Mouse (Mus musculus): Measurements from ENCODE around the gene Tenm4. TPM values are rescaled to one million over a fixed set of nuclear protein-coding genes. Genes with fewer than 3 reads are reported as not detected.

Gene Tenm4
- polyA plus RNA-seq, 1 experiment from 2014 or later: 38.0 TPM

DNA sequence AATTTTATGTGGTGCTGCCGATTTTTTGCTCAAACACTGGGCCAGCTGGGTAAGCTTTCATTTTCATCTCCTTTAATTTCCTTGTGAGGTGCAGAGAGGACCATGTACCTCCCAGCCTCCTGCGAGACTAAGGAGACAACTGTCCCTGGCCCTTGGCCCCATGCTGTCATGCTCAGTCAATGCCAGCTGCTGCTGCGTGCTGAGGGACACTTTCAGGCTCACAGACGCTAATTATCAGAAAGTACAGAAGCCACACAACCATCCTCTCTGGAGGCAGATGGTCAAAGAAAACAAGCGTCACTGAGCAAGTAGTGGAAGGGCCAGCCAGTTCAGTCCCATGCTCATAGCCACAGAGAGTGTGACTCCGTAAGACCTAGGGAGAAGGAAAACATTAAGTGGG, 287.9 kb downstream of the Tenm4 start:
- DNase-seq (no peak), ATAC-seq (ENCODE audit: low FRiP score, low TSS enrichment) (no peak)
- 71% methylated on average over 6 of the region's 6 CpGs for WGBS
- Histone ChIP-seq H3K27ac (replicated peaks; ENCODE audit: low read depth, low read length) (no peak overlapping the region), H3K4me3 (replicated peaks; ENCODE audit: low read depth, low read length) (no peak overlapping the region), H3K9ac (replicated peaks; ENCODE audit: low read length) (no peak overlapping the region), H3K4me1 (ENCODE audit: control insufficient read depth, insufficient read depth, low read length) (no peaks in the 10 kb centered on the region), H3K9me3 (ENCODE audit: control insufficient read depth, low read length) (no peaks in the 10 kb centered on the region), H3K4me2 (ENCODE audit: low read length) (no peak overlapping the region), H3K36me3 (ENCODE audit: control insufficient read depth, insufficient read depth, low read length) (no peaks in the 10 kb centered on the region), H3K27me3 (ENCODE audit: control insufficient read depth, insufficient read depth, low read length) (no peaks in the 10 kb centered on the region)

DNA sequence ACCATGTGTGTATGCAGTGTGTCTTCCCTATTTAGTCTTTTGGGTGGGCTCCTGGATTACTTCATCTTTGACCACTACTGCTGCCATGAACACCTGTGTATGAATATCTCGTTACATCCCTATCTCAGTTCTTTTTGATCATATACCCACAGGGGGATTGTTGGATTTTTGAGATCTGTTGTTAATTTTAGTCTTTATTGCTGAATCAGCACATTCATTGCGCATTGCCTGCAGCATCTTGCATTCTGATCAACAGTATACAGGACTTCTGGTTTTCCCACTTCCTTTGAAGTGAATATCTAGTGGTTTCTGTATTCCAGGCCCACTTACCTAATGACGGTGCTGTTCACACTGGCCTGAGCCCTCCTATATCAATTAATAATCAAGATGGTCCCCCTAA, 295.7 kb downstream of the Tenm4 start:
- Histone ChIP-seq H3K9me3 (ENCODE audit: control insufficient read depth, low read length) (no peaks in the 10 kb centered on the region), H3K4me2 (ENCODE audit: low read length) (no peak overlapping the region), H3K4me1 (ENCODE audit: control insufficient read depth, insufficient read depth, low read length) (no peaks in the 10 kb centered on the region), H3K27me3 (ENCODE audit: control insufficient read depth, insufficient read depth, low read length) (no peaks in the 10 kb centered on the region), H3K9ac (replicated peaks; ENCODE audit: low read length) (no peak overlapping the region), H3K36me3 (ENCODE audit: control insufficient read depth, insufficient read depth, low read length) (no peaks in the 10 kb centered on the region), H3K27ac (replicated peaks; ENCODE audit: low read depth, low read length) (no peak overlapping the region), H3K4me3 (replicated peaks; ENCODE audit: low read depth, low read length) (no peak overlapping the region)
- no peak; the same call in 1 of the 2 replicates for ATAC-seq (ENCODE audit: low FRiP score, low TSS enrichment)
- WGBS: 72% methylated on average over 3 of the region's 3 CpGs
- no peak for DNase-seq

DNA sequence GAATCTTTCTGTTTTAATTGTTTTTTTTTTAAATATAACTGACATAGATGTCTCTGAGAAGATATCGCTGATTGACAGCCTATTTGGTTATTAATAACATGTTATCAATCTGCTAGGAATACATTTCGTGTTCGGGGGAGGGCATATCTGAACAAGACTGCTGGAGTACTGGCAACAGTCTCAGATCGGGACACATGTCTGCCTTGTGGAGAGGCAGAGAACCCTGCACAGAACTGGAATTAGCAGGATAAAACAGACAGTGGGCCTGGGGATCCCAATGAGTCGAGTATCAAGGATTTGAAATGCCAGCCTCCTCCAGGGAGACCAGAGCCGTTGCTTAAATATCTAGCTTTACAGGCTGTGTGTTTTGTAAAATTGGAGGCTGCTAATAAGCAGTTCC, 299.8 kb downstream of the Tenm4 start:
- Histone ChIP-seq H3K27ac (replicated peaks; ENCODE audit: low read depth, low read length) (no peak overlapping the region), H3K9me3 (ENCODE audit: control insufficient read depth, low read length) (no peaks in the 10 kb centered on the region), H3K4me3 (replicated peaks; ENCODE audit: low read depth, low read length) (no peak overlapping the region), H3K9ac (replicated peaks; ENCODE audit: low read length) (no peak overlapping the region), H3K4me2 (ENCODE audit: low read length) (no peak overlapping the region), H3K36me3 (ENCODE audit: control insufficient read depth, insufficient read depth, low read length) (no peaks in the 10 kb centered on the region), H3K4me1 (ENCODE audit: control insufficient read depth, insufficient read depth, low read length) (no peaks in the 10 kb centered on the region), H3K27me3 (ENCODE audit: control insufficient read depth, insufficient read depth, low read length) (no peaks in the 10 kb centered on the region)
- 79% methylated on average over 6 of the region's 6 CpGs for WGBS
- no peak for DNase-seq
- ATAC-seq (ENCODE audit: low FRiP score, low TSS enrichment): no peak

DNA sequence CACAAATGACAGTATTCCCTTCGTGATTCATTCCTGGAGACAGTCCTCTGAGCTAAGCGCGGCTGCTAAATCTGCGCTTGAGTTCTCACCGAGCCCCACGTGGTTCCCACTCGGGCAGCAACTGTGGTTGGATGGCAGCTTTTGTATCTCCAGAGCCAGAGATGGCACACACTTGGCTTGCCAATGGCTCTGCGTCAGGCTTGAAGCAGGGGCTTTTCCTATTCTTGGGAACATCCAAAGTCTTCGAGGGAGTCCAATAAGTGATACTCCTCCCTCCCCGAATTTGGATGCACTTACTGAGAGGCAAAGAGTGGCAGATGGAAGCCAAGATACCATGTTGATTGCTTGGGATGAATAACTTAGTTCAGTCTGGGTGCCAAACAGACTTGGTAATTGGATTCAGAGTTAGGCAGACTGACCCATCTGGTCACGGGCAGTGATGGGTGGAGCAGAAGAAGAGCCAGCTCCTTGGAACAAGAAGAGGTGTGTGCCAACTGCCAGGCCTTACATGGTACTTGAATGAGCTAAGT, 303.6 kb downstream of the Tenm4 start:
- Histone ChIP-seq H3K27ac (replicated peaks; ENCODE audit: low read depth, low read length) (no peak overlapping the region), H3K36me3 (ENCODE audit: control insufficient read depth, insufficient read depth, low read length) (no peaks in the 10 kb centered on the region), H3K27me3 (ENCODE audit: control insufficient read depth, insufficient read depth, low read length) (no peaks in the 10 kb centered on the region), H3K4me3 (replicated peaks; ENCODE audit: low read depth, low read length) (no peak overlapping the region), H3K4me1 (ENCODE audit: control insufficient read depth, insufficient read depth, low read length) (no peaks in the 10 kb centered on the region), H3K9me3 (ENCODE audit: control insufficient read depth, low read length) (no peaks in the 10 kb centered on the region), H3K9ac (replicated peaks; ENCODE audit: low read length) (no peak overlapping the region), H3K4me2 (ENCODE audit: low read length) (no peak overlapping the region)
- ATAC-seq (ENCODE audit: low FRiP score, low TSS enrichment): peak; percentile 48; the same call in 1 of the 2 replicates
- whole genome bisulfite sequencing: 87% methylated on average over 11 of the region's 11 CpGs
- no peak for DNase-seq

DNA sequence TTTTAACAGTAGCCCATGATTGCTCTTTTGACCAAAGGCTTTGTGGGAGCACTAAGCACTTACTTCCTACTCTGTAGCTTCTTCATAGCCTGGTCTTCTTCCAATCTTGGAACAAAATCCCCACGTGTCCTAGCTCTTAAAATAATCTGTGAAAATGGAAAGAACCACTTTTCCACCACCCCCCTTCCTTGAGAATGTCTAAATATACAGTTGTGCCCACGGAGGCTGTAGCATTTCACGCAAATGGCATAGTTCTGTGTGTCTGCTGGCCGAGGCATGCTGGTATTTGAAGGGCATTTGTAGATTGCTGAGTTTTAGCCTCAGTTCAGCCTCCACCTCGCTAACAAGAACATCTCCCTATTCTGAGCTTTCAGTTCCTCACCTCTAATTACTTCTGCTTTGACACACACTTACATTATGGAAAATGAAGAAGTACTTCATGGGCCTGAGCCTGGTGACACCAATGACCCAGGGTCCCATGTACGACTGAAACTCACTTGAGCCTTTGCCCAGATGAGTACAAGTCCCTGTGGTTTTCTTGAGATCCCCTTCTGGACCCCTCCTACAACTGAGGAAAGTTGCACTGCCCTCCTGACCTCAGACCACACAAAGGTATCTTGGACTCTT, 306.1 kb downstream of the Tenm4 start:
- Histone ChIP-seq H3K4me2 (ENCODE audit: low read length) (no peak overlapping the region), H3K4me3 (replicated peaks; ENCODE audit: low read depth, low read length) (no peak overlapping the region), H3K27me3 (ENCODE audit: control insufficient read depth, insufficient read depth, low read length) (no peaks in the 10 kb centered on the region), H3K9ac (replicated peaks; ENCODE audit: low read length) (no peak overlapping the region), H3K27ac (replicated peaks; ENCODE audit: low read depth, low read length) (no peak overlapping the region), H3K9me3 (ENCODE audit: control insufficient read depth, low read length) (no peaks in the 10 kb centered on the region), H3K36me3 (ENCODE audit: control insufficient read depth, insufficient read depth, low read length) (no peaks in the 10 kb centered on the region), H3K4me1 (ENCODE audit: control insufficient read depth, insufficient read depth, low read length) (no peaks in the 10 kb centered on the region)
- WGBS: 91% methylated on average over 6 of the region's 6 CpGs
- ATAC-seq (ENCODE audit: low FRiP score, low TSS enrichment) (no peak), DNase-seq (no peak)

DNA sequence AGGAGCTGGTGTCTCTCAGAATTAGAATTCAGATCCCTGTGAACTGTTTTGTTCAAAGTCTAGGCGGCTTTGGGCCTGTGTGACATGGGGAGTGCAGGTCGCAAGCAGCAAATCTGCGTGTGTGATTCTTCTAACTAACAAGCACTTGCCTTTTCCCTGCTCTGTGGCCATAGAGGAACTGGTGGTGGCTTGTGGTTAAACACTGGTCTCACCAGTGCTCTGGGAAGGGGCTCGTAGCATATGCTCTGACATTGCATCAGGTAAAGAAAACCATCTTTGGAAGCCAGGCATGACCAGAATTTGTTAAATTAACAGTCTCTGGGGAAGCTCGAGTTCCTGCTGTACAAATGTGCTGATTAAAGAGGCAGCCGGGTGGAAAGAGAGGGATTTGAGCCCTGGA, 308.1 kb downstream of the Tenm4 start:
- no peaks in the 10 kb centered on the region for H3K36me3 ChIP-seq (ENCODE audit: control insufficient read depth, insufficient read depth, low read length)
- no peaks in the 10 kb centered on the region for H3K9me3 ChIP-seq (ENCODE audit: control insufficient read depth, low read length)
- H3K4me3 ChIP-seq (replicated peaks; ENCODE audit: low read depth, low read length): no peak overlapping the region
- H3K9ac ChIP-seq (replicated peaks; ENCODE audit: low read length): no peak overlapping the region
- no peak overlapping the region for H3K4me2 ChIP-seq (ENCODE audit: low read length)
- DNase-seq (no peak), ATAC-seq (ENCODE audit: low FRiP score, low TSS enrichment) (no peak)
- H3K4me1 ChIP-seq (ENCODE audit: control insufficient read depth, insufficient read depth, low read length): no peaks in the 10 kb centered on the region
- H3K27me3 ChIP-seq (ENCODE audit: control insufficient read depth, insufficient read depth, low read length): no peaks in the 10 kb centered on the region
- 76% methylated on average over 6 of the region's 6 CpGs for WGBS
- H3K27ac ChIP-seq (replicated peaks; ENCODE audit: low read depth, low read length): no peak overlapping the region

DNA sequence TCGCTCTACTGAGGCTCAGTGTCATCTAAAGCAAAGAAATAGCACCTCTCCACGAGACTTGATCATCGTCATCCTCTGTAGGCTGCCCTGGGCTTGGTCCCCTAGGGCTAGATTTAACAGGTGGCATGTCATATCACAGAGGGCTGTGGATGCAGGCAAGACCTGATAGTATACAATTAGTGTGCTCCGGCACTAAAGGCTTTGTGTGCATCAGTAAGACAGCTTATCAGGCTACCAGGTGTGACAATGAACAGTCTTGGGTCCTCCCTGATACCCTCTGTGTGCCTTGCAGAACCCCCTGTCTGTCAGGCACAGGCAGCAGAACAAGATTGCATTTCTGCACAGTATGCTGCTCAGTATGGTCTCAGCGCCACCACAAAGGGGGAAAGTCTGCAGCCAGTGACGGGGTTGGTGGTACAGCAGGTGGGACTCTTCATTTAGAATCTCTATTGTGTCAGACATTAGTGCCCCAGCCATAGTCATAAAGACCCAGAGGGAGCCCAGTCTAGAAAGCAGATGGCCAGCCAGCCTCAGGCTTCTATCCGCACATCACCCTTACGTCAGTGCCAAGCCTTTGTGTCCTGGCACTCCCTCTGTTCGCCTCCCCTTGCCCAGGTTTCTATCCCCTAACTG, 309.4 kb downstream of the Tenm4 start:
- Histone ChIP-seq H3K36me3 (ENCODE audit: control insufficient read depth, insufficient read depth, low read length) (no peaks in the 10 kb centered on the region), H3K4me3 (replicated peaks; ENCODE audit: low read depth, low read length) (no peak overlapping the region), H3K27me3 (ENCODE audit: control insufficient read depth, insufficient read depth, low read length) (no peaks in the 10 kb centered on the region), H3K9ac (replicated peaks; ENCODE audit: low read length) (no peak overlapping the region), H3K9me3 (ENCODE audit: control insufficient read depth, low read length) (no peaks in the 10 kb centered on the region), H3K4me1 (ENCODE audit: control insufficient read depth, insufficient read depth, low read length) (no peaks in the 10 kb centered on the region), H3K4me2 (ENCODE audit: low read length) (no peak overlapping the region), H3K27ac (replicated peaks; ENCODE audit: low read depth, low read length) (no peak overlapping the region)
- ATAC-seq (ENCODE audit: low FRiP score, low TSS enrichment) (no peak), DNase-seq (no peak)
- 69% methylated on average over 9 of the region's 9 CpGs for WGBS

DNA sequence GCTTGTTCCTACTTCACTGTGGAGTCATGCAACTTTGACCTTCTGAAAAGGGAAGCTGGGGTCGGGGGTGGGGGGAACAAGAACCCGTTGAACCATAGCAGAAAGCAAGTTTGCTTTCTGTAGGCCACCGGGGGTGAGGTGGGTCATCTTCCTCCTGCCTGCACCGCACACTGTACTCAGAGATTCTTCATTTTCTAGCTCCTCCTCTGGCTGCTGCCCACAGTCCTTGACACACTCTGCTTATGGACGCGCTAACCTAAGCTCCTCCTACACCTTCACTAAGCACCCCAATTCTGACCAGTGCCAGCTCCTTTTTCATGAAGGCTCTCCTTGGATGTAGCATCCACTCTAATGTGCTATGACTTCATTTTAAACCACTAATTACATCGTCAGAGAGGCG, 311.9 kb downstream of the Tenm4 start:
- H3K36me3 ChIP-seq (ENCODE audit: control insufficient read depth, insufficient read depth, low read length): no peaks in the 10 kb centered on the region
- no peak overlapping the region for H3K27ac ChIP-seq (replicated peaks; ENCODE audit: low read depth, low read length)
- H3K4me1 ChIP-seq (ENCODE audit: control insufficient read depth, insufficient read depth, low read length): no peaks in the 10 kb centered on the region
- no peak for DNase-seq
- no peak overlapping the region for H3K4me2 ChIP-seq (ENCODE audit: low read length)
- H3K4me3 ChIP-seq (replicated peaks; ENCODE audit: low read depth, low read length): no peak overlapping the region
- H3K27me3 ChIP-seq (ENCODE audit: control insufficient read depth, insufficient read depth, low read length): no peaks in the 10 kb centered on the region
- no peak overlapping the region for H3K9ac ChIP-seq (replicated peaks; ENCODE audit: low read length)
- no peak for ATAC-seq (ENCODE audit: low FRiP score, low TSS enrichment)
- H3K9me3 ChIP-seq (ENCODE audit: control insufficient read depth, low read length): no peaks in the 10 kb centered on the region
- WGBS: 76% methylated on average over 8 of the region's 8 CpGs

DNA sequence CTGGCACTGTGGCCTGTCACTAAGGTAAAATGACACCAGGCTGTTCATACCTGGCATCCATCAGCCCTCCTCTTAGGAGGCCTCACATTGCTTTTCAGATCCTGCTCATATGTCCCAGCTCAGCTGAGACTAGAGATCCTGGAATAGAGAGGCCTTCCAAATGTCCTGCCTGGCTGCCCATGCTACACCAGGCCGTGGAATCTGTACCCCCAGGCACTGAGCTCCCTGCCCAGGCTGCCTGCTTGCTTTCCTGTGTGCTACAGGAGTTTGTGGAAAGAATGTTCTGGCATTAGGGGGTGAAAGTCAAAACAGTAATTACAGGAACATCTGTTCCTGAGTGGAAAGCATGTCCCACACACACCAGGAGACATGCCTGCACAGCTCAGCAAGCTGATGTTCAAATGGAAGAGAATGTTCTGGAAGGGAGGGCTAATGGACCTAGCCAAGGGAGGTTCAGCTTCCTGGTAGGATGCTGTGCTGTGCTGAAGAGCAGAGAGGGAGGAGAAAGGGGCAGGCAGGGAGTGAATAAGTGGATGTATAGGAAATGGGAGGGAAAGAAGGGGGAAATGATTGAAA, 313.0 kb downstream of the Tenm4 start:
- Histone ChIP-seq H3K27me3 (ENCODE audit: control insufficient read depth, insufficient read depth, low read length) (no peaks in the 10 kb centered on the region), H3K36me3 (ENCODE audit: control insufficient read depth, insufficient read depth, low read length) (no peaks in the 10 kb centered on the region), H3K9ac (replicated peaks; ENCODE audit: low read length) (no peak overlapping the region), H3K4me2 (ENCODE audit: low read length) (no peak overlapping the region), H3K4me3 (replicated peaks; ENCODE audit: low read depth, low read length) (no peak overlapping the region), H3K4me1 (ENCODE audit: control insufficient read depth, insufficient read depth, low read length) (no peaks in the 10 kb centered on the region), H3K9me3 (ENCODE audit: control insufficient read depth, low read length) (no peaks in the 10 kb centered on the region), H3K27ac (replicated peaks; ENCODE audit: low read depth, low read length) (no peak overlapping the region)
- DNase-seq: no peak
- 87% methylated on average over 1 of the region's 1 CpGs for WGBS
- no peak for ATAC-seq (ENCODE audit: low FRiP score, low TSS enrichment)
